Mouse (Mus musculus) c-Kit-positive CD71-negative TER-119-negative erythroid progenitor cells, embryonic 14.5 days (primary cell): ENCODE results near the gene Tbc1d9b.
"Not testable (repeated sequence)": the region's sequence is repeated elsewhere in the genome, so short reads cannot be mapped to it uniquely, and the experiment has no call there.

Source experiments
- DNase-seq: peaks from one replicate; pipeline ENCODE4 v3.0.0-alpha.2; 2013; ENCODE audit warnings: low read depth

Gene Tbc1d9b

GRCm38 (mm10) chr11:50130811-50131766 lies at the start of gene Tbc1d9b:
TSS of gene Tbc1d9b (plus strand) at chr11:50131396.
- peak; percentile 80 for DNase-seq

- no peak for DNase-seq
Observed at GRCm38 (mm10) chr11:50086211-50086610, 45.0 kb upstream of the Tbc1d9b start.

DNA sequence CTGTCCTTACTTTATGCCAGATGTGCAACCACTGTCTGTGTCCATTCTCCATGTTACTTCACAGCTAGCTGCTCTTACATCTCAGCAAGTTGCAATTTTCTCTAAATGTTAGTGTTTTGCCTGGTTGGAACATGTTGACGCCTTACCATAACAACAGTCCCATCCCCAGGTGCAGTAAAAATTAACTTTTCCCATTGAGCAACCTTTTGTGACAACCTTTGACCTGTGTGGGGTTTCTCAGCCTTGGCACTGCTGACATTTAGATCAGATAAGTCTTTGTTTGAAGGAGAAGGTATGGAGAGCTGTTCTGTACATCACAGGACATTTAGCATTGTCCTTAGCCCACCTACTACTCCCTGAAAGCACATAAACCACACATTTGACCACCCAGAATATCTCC lies 41.4 kb upstream of the Tbc1d9b start:
- DNase-seq: no peak

GRCm38 (mm10) chr11:50090982-50091675 lies 40.1 kb upstream of the Tbc1d9b start:
- no peak for DNase-seq

GRCm38 (mm10) chr11:50091681-50092080 lies 39.5 kb upstream of the Tbc1d9b start:
- no peak for DNase-seq

GRCm38 (mm10) chr11:50095661-50096060 lies 35.5 kb upstream of the Tbc1d9b start:
- no peak for DNase-seq

DNA sequence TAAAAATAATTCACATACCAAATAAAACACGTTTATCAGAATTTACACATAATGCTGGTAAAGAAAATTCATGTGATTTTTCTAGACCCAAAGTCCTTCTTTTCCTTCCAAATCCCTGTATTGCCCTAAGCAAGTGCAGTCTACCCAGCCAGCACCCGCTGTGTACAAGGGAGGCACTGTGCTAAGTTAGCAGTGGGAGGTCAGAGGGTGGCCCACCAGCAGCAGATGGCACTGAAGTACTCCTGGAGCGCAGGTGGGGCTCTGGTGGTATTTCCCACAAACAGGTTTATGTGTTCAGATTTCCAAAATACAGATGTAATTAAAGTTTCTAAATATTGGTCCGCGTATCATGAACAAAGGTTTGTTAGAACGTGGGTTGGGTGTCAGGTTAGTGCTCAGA lies 34.1 kb upstream of the Tbc1d9b start:
- DNase-seq: no peak

DNA sequence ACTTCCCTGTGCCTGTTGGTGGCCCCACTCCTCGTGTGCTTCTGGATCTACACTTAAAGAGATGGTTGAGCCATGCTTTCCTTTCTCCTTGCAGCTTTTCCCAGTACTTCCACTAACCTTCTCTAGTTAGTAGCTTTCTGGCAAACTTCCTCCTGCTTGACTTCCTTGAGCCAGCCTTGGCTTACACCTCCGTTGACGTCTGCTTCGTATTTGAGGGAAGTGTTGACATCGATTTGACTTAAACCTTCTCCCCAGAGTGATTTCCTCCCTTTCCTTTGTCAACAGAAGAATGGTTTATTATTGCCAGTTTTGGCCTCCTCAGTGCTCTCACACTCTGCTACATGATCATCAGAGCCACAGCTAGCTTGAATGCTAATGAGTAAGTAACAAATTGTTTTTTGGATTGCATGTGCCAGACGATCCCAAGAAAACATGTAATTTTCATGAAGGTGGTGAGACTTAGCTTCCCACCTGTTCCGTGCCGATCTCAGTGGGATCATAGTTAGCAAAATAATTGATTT lies 32.2 kb upstream of the Tbc1d9b start:
- no peak for DNase-seq

DNA sequence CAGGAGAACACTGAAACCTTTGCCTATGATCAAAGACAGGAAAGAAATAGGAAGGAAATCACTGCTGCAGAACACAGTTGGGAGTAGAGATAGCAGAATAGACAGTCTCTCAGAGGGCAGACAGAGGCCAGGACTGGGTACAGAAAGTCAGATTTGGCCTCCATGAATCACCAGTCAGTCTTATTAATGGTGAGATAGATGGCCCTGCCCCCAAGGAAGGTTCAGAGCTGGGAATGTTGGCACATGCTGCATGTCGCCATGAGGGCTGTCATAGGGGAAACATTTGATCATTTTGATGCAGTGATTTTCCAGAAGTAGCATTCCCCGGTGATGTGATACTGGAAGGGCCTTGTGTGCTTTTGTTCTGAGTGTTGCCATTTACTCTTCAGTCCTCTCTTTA lies 31.5 kb upstream of the Tbc1d9b start:
- DNase-seq: no peak

DNA sequence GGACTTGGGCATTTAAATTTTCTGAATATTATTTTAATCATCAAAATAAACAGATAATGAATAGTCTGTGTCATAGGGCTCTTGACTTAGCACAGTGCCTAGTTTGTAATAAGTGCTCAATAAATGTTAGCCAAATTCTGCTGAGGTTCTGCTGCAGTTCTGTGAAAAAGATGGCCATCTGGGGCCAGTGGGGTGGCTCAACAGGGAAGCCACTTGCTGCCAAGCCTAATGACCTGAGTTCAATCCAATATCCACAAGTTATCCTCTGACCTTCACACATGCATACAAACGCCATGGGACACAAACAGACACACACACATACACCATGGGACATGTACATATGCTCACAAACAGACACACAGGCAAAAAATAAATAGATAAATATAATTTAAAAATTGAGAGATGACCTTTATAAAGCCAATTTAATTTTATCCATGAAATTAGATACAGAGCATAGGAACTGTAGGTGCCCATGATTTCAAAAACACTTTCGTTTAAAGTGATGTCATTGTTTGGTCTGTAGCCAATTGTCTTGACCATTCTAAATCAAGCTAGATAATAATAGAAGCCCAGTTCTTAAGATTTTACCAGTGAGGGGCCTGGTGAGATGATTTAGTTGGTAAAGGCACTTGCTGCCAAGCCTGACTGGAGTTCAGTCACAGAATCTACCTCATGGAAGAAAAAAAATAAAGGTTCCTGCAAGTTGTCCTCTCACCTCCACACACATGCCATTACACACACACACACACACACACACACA lies 30.5 kb upstream of the Tbc1d9b start:
- DNase-seq: no peak

GRCm38 (mm10) chr11:50101962-50102361 lies 29.2 kb upstream of the Tbc1d9b start:
- not testable (repeated sequence) for DNase-seq

DNA sequence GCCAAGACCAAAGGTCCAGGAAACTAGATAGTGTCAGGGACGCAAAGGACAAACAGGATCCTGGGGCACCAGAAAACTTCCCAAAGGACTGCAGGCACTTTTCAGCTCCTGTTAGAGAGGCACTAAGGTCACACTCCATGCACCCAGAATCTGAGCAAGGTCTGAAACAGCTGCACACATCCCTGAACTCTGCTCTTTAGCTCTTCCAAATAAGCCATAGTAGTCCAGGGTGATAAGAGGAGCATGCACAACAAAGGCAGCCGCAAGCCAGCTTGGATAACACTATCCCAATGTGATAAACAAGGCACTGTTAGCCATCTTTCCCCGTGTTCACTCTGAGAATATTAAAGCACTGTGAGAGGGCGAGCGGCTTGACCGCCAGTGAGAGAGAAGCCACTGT lies 27.2 kb upstream of the Tbc1d9b start:
- DNase-seq: no peak

GRCm38 (mm10) chr11:50105237-50105636 lies 26.0 kb upstream of the Tbc1d9b start:
- no peak for DNase-seq

- no peak for DNase-seq
Observed at GRCm38 (mm10) chr11:50106024-50106423, 25.2 kb upstream of the Tbc1d9b start.

DNA sequence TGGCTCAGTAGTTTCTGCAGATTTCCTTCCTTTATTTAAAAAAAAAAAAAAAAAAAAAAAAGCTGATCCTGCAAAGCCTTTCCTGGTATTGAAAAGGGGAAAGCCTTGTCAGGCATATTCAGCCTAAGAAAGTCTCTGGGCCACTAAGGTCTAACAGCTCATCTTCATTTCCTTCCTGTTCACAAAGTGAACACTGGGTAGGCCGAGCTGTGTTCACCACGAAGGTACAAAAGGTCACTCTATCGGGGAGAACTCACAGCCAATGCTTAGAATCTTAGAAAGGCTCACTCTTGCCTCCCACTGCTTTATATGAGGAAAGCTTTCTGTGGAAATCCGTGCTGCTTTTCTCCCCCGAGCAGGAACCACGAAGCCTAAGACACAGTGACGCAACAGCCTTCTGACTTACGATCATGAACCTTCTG lies 22.4 kb upstream of the Tbc1d9b start:
- DNase-seq: no peak

DNA sequence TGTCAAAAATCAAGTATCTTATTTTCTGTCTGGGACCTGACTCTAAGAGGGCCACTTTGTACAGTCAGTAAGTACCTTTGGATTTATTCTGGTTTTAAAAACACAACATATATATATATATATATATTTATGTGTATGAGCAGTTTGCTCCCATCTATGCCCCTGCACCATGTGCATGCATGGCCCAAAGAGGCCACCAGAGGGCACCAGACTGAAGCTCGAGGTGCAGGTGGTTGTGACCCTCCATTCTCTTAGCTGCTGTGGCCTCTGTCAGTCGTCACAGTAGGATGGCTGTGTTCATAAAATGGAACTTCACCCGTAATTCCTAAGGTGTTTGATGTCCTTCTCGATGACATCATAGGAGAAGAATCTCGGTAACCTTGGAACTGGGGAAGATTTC lies 16.9 kb upstream of the Tbc1d9b start:
- DNase-seq: peak; percentile 82

DNA sequence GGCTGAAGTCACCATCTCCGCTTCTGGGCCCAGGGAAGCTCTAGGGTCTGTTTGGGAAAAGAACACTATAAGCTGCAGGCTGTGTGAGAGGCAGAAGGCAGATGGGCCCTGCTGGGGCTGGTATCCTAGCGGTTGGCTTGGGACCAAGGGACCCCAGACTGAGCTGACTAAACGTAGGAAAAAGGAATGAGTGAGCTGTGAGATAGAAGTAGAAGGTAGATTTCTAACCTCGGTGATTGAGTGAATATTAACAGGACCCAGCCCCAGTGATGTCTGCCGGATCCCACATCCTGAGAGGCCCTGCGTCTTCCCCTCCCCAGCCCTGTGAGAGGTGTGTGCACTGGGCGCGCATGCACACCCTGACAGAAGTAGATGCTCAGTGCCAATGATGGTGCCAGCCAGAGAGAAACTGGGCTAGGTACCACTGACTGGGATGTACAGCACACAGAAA lies 8.5 kb upstream of the Tbc1d9b start:
- no peak for DNase-seq

GRCm38 (mm10) chr11:50127781-50128180 lies 3.4 kb upstream of the Tbc1d9b start:
- DNase-seq: no peak

DNA sequence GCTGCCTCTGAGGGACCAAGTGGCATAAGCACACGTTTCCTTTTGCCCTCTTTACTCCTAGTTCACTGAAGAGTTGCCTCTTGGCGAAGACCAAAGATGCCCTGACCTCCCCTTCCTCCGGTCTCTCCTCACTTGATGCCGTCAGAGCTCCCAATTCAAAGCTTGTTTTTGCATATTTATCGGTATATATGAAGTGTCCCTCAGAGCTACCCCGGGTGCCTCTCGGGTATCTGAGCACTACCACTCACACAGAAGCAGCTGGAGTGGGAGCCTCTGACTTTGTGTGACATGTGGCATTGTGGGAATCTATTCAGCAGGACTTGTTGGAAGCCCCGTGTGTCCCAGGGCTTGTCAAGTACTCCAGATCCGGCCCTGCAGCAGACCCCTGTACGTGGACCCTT lies 605 bp downstream of the Tbc1d9b start:
- DNase-seq: no peak

- DNase-seq: no peak
Observed at GRCm38 (mm10) chr11:50132265-50132664, 1.1 kb downstream of the Tbc1d9b start.

DNA sequence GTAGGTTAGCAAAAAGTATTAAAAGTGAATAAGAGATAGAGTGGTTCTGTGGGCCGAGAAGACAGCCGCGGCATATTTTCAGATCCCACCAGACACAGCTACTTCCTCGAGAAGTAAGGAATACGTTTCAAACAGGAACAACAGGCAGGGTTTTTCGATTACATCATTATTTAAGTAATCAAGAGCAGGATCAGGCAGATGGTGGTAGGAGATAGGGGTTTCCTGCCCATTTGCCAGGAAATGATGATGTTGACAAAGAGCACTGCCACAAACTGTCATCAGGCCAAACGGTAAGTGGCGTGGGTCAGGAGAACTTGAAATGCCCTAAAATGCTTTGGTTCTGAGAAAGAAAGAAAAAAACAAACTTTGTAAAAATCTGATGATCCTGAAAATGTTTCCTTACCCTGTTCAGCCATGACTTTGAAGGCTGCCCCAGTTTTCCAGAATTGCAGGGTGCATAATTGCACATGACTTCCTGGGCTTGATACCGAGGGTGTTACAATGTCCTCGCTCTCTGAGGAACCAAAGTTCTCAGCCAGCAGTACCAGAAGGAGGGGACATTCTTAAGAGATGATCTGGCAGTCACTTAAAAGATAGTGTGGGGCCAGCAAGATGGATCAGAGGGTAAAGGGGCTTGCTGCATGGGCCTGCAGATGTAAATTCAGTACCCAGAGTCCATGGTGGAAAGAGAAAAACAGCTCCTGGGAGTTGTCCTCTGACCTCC lies 3.1 kb downstream of the Tbc1d9b start:
- DNase-seq: peak; percentile 41
